Mouse (Mus musculus) bone marrow, adult 2 months (tissue): ENCODE measurements at regions not wholly inside any gene's neighbourhood (a gene's known extent, or its start where the extent isn't known, plus 50 kb on each side); places are given as distances from the start of the nearest gene placed in this dataset.

ENCODE experiments used
- CTCF ChIP-seq: fragments of 200-500 bp; IDR thresholded peaks from 2 replicates; pipeline ENCODE4 v1.5.1; 2011; ENCODE audit warnings: low read length, control low read depth; ENCODE audit not compliant: control insufficient read depth, insufficient read depth
- POLR2A ChIP-seq: fragments of 200-500 bp; IDR thresholded peaks from 2 replicates; pipeline ENCODE4 v1.6.1; 2011; ENCODE audit warnings: low read depth, mild to moderate bottlenecking, control low read depth, low read length, borderline replicate concordance; ENCODE audit not compliant: control insufficient read depth

GRCm38 (mm10) chr13:103564715-103565114, 209.7 kb downstream of the Srek1 start:
- no peak for TF ChIP-seq CTCF
- TF ChIP-seq POLR2A = no peak
